ENCODE assay signal across 7 mouse cellular contexts in the genomic region with DNA sequence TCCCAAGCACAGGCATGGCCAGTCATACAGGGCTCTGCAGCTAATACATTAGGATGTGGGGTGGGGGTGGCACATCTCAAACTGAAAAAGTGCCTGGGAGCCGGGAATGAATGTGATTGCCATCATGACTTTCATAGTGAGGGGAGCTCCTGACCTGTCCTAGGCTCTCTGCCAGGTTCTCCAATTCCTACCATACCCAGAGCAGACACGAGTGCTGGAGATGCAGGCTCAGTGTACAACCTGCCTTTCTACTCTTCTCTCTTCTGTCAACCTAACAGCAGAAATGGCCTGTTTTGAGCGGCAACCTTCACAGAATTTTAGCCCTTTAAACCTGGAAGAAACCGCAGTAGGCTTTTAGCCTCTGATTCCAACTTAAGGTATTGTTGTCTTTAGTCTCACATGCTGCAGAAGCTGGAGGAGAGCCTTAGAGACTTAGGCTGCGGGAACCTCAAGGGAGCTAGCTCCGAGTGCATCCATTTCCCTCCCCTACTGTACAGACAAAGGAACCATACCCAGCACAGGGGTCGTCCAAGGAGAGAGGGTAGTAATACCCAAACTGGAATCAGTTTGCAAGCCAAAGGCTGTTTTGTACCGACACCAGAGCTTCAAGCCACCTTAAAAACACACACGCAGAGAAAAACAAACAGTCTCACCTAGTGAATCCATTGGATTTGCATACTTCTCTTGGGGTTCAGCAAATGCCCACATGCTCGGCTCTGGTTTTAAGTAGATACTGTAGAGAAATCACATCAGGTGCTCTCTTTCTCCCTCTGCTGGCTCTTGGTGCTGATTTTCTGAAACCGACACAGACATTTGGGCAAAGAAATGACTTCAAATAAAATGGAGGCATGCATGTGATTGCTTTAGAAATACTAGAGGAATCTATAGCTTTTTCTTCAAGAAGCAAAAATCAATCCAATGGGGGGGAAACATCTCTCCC.
A peak's percentile ranks its signal among the peaks of the same experiment; 100 is the strongest.
DNase-seq lines count a peak whose midpoint lies in the region; ATAC-seq and TF ChIP-seq lines count a peak whose summit lies in the region.

No protein-coding gene starts in this region.

- no peak overlapping the region; the same call in 1 of the 2 replicates for H3K4me2 ChIP-seq in CH12.LX (ENCODE audit: insufficient read depth, low read depth, poor library complexity, severe bottlenecking)
- H3K4me2 ChIP-seq in neural tube, embryonic 12.5 days (replicated peaks), result peak overlapping the region; percentile 30; the same call in 1 of the 2 replicates

- H3K4me1 ChIP-seq in CH12.LX (ENCODE audit: control insufficient read depth in 1 of 2, insufficient read depth in 2 of 2), result no peaks in the 10 kb centered on the region
- no peaks in the 10 kb centered on the region for H3K4me1 ChIP-seq in neural tube, embryonic 12.5 days

- H3K79me2 ChIP-seq in CH12.LX (replicated peaks; ENCODE audit: control insufficient read depth, extremely low read depth, insufficient read depth, poor library complexity, severe bottlenecking), result no peaks in the 10 kb centered on the region

- TF ChIP-seq CTCF in CH12.LX (conservative IDR thresholded peaks at IDR 0.05 in 1 of 2, IDR thresholded peaks at IDR 0.05 in 1 of 2; ENCODE audit: low read depth in 2 of 2, low read length in 2 of 2), result peak in 1 of 2 experiments; percentile 53; a peak in 2 of 4 replicates
- no peak for TF ChIP-seq CTCF in gastrocnemius, adult 2 months (IDR thresholded peaks at IDR 0.05)

- DNase-seq in 3T3-L1 (ENCODE audit: low read depth, low spot score), result peak; percentile 69
- DNase-seq in CH12.LX (ENCODE audit: extremely low read depth), result peak; percentile 28
- DNase-seq in cerebellum, postnatal 36 days, result peak; percentile 33 to 52
- DNase-seq in layer of hippocampus, adult 18-20 months (ENCODE audit: low spot score in 2 of 2), result peak; percentile 56 to 84
- DNase-seq in gastrocnemius, adult 2 months, result no peak
- DNase-seq in gastrocnemius, postnatal 25 days, result no peak

- ATAC-seq in neural tube, embryonic 12.5 days (ENCODE audit: low FRiP score, low read depth), result peak; percentile 57

- peaks cover 3% of the 10 kb centered on the region for H3K9me3 ChIP-seq in CH12.LX (replicated peaks; ENCODE audit: low read length)
- H3K9me3 ChIP-seq in neural tube, embryonic 12.5 days, result no peaks in the 10 kb centered on the region

- no peak overlapping the region for H3K9ac ChIP-seq in CH12.LX (ENCODE audit: insufficient read depth, low read depth)
- H3K9ac ChIP-seq in neural tube, embryonic 12.5 days, result 0 out of 2 replicates have a peak overlapping the region, but pooled peaks have one; percentile 21

- TF ChIP-seq POLR2A in CH12.LX (IDR thresholded peaks at IDR 0.05; ENCODE audit: low read depth, low read length), result no peak

- no peak for TF ChIP-seq EP300 in CH12.LX (IDR thresholded peaks at IDR 0.05; ENCODE audit: low read length)

- H3K36me3 ChIP-seq in CH12.LX (replicated peaks in 1 of 2; ENCODE audit: control insufficient read depth in 1 of 2, insufficient read depth in 1 of 2, low read length in 1 of 2), result no peaks in the 10 kb centered on the region
- H3K36me3 ChIP-seq in neural tube, embryonic 12.5 days, result no peaks in the 10 kb centered on the region

- 43% methylated on average over 11 of the region's 11 CpGs for WGBS in neural tube, embryonic 12.5 days

- in situ Hi-C loops in CH12.LX (cut with MboI; ENCODE audit: low pct_ligation_motif_present, low pct_unique_long_range_greater_than_20kb, low sequenced_read_pairs), result no loop called here

- H3K27me3 ChIP-seq in CH12.LX (replicated peaks), result peaks cover 14% of the 10 kb centered on the region
- H3K27me3 ChIP-seq in neural tube, embryonic 12.5 days (replicated peaks), result no peaks in the 10 kb centered on the region

- intact Hi-C loops in gastrocnemius, adult 2 months (cut with DNase I), result no loop called here

- peak; percentile 28 for TF ChIP-seq RAD21 in CH12.LX (IDR thresholded peaks at IDR 0.05; ENCODE audit: low read depth, low read length)

- no peak overlapping the region for H3K27ac ChIP-seq in CH12.LX (ENCODE audit: insufficient read depth, low read depth)
- no peak overlapping the region for H3K27ac ChIP-seq in neural tube, embryonic 12.5 days
- H3K27ac ChIP-seq in gastrocnemius, adult 2 months, result no peak overlapping the region

- H3K4me3 ChIP-seq in CH12.LX (replicated peaks in 1 of 3; ENCODE audit: low read depth in 2 of 3, low read length in 2 of 3, poor library complexity in 1 of 3), result no peak overlapping the region
- no peak overlapping the region for H3K4me3 ChIP-seq in neural tube, embryonic 12.5 days
- no peak overlapping the region for H3K4me3 ChIP-seq in gastrocnemius, adult 2 months

- dilution Hi-C loops in CH12.LX (cut with MboI; ENCODE audit: extremely low pct_ligation_motif_present, extremely low pct_unique_long_range_greater_than_20kb, low sequenced_read_pairs), result no loop called here

TF ChIP-seq in CH12.LX, 34 proteins besides CTCF, POLR2A, EP300 and RAD21:
- TF ChIP-seq SMC3 (IDR thresholded peaks at IDR 0.05; ENCODE audit: low read depth, low read length), result peak; percentile 49
- TF ChIP-seq CHD2 (IDR thresholded peaks at IDR 0.05; ENCODE audit: low read length), result no peak

Comparison
In these comparisons a context has a peak if more than half of its experiments do, and no peak if none do; other contexts are left out.
1. DNase-seq: peak in 3T3-L1 (single experiment), CH12.LX (single experiment), cerebellum, postnatal 36 days (2 of 2) and layer of hippocampus, adult 18-20 months (2 of 2); none in gastrocnemius, adult 2 months (single experiment) and gastrocnemius, postnatal 25 days (single experiment).